12 mouse cellular contexts compared by ENCODE assay signal in the genomic region with DNA sequence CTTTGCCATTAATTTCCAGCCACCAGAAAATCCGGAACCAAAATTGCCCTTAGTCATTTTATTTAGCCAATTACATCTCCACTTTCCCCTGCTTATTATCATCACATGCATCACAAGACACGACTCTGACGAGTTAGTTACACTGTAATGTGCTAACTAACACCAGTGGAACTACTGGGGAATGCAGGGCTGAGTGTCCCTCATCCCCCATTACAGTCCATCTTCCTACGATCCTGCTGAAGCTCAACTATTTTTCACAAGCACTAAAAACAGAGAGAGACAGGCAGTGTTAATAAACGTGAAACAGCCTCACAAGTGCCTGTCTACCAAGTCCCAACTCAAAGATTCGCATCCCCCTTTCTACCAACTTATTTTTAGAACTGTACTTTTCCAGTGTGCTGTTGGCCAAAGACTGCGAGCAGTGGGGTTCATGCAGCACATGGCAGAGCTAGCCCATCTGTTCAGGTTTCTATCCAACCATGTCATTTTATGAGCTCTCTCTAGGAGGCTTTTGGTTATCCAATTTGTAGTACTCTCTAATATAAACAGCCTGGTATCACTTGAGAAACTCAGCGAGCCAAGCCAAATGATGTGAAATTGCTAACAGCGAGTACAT.
A peak's percentile ranks its signal among the peaks of the same experiment; 100 is the strongest.
DNase-seq lines count a peak whose midpoint lies in the region; ATAC-seq lines count a peak whose summit lies in the region.
"Had no signal": no experiment of that assay in that cellular context is flagged by ENCODE, and none has a peak within 500 bp of the region (broad histone marks: within the 10 kb centered on the region; RNA-seq: fewer than 3 reads in every experiment).

No protein-coding gene starts in this region.

- H3K4me2 ChIP-seq in kidney, embryonic 14.5 days (replicated peaks; ENCODE audit: low read depth, low read length), result no peak overlapping the region

- H3K4me1 ChIP-seq in kidney, embryonic 14.5 days (ENCODE audit: control insufficient read depth, insufficient read depth, low read length), result no peaks in the 10 kb centered on the region
- H3K4me1 ChIP-seq: embryonic facial prominence, embryonic 10.5 days had no signal

- no peak overlapping the region for H3K4me3 ChIP-seq in kidney, embryonic 14.5 days (ENCODE audit: low read length)
- H3K4me3 ChIP-seq: embryonic facial prominence, embryonic 10.5 days; heart, adult 2 months had no signal

- WGBS in kidney, embryonic 14.5 days, result 77% methylated on average over 9 of the region's 9 CpGs

- intact Hi-C loops in left cerebral cortex, postnatal 25 days (cut with DNase I), result no loop called here

- H3K9me3 ChIP-seq in kidney, embryonic 14.5 days (ENCODE audit: control insufficient read depth, low read length), result no peaks in the 10 kb centered on the region
- H3K9me3 ChIP-seq: embryonic facial prominence, embryonic 10.5 days had no signal

- H3K27me3 ChIP-seq in kidney, embryonic 14.5 days (ENCODE audit: control insufficient read depth, insufficient read depth, low read length), result no peaks in the 10 kb centered on the region

- H3K36me3 ChIP-seq in kidney, embryonic 14.5 days (ENCODE audit: control insufficient read depth, insufficient read depth, low read length), result no peaks in the 10 kb centered on the region
- H3K36me3 ChIP-seq: embryonic facial prominence, embryonic 10.5 days had no signal

- H3K27ac ChIP-seq in kidney, embryonic 14.5 days (ENCODE audit: low read depth, low read length), result no peak overlapping the region
- H3K27ac ChIP-seq: embryonic facial prominence, embryonic 10.5 days; heart, adult 2 months; liver, embryonic 14.5 days; macrophage had no signal

- DNase-seq in left cerebral cortex, postnatal 25 days (ENCODE audit: low spot score in 2 of 2), result peak; percentile 17 to 62
- no peak for DNase-seq in left cerebral cortex, adult 11 months (ENCODE audit: low spot score)
- DNase-seq in cerebellum, adult 11 months, result peak; percentile 63
- DNase-seq in cerebellum, postnatal 14 days, result peak; percentile 56 to 82
- DNase-seq in layer of hippocampus, postnatal 36 days, result peak; percentile 52 to 54
- no peak for DNase-seq in spleen, postnatal 14 days (ENCODE audit: low spot score in 2 of 2)
- DNase-seq in thymus, adult 18-20 months, result no peak
- DNase-seq: heart, adult 2 months had no signal

- no peak for ATAC-seq in kidney, embryonic 14.5 days (ENCODE audit: low FRiP score, low TSS enrichment)

- no peak overlapping the region for H3K9ac ChIP-seq in kidney, embryonic 14.5 days (ENCODE audit: low read depth, low read length)
- H3K9ac ChIP-seq: liver, embryonic 14.5 days had no signal

Comparison
In these comparisons a context has a peak if more than half of its experiments do, and no peak if none do; other contexts are left out.
1. DNase-seq: peak in left cerebral cortex, postnatal 25 days (2 of 2), cerebellum, adult 11 months (single experiment), cerebellum, postnatal 14 days (2 of 2) and layer of hippocampus, postnatal 36 days (2 of 2); none in left cerebral cortex, adult 11 months (single experiment), spleen, postnatal 14 days (0 of 2) and thymus, adult 18-20 months (0 of 2).